Mouse (Mus musculus) MEL-GATA-1-ER (cell line): ENCODE results near the gene Ank3.

ENCODE experiments used
- DNase-seq: peaks from one replicate; pipeline ENCODE4 v3.0.0-alpha.2; 2012; ENCODE audit warnings: low read depth; ENCODE audit errors: extremely low read depth

Ank3 gene

DNA sequence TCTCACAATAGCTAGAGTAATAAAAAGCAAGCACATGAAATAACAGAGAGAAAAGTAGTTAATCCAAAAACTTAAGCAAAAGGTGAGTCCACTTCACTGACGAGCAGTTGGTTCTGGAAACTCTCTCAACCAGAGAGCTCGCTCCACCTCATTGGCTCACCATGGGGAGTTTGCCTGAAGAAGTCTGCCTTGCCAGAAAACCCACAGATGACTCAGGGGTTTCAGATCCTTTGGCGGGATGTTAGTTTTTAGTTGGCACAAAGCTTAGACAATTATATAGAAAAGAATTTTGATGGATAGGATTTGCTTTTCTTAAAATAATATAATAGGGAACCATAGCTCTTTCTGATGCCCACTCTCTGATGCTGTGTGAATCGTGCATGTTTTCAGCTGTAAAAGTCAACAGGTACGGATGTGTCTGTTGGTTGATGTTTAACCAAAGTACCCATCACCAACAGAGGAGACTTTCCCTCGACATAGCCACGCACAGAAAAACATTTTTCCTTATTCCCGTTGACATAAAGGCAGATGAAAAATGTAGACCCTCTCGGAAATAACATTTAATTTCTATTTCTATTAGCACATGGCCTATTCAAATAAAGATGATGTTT, 556.2 kb downstream of the Ank3 start:
- DNase-seq: no peak

DNA sequence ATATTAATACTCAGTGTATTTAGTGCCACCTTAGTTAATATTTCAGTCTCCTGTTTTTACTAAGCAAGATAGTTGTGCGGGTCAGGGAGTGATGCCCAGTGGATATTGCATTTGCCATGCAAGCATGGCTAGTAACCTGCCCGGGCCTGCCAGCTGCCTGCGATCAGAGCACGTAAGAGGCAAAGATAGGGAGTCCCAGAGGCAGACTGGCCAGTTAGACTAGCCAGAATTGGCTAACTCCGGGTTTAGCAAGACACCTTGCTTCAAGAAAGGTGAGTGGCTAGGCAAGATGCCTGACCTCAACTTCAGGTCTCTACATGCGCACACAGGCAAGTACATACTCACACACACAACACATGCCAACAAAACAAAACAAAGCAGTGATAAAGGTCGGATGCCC, 563.7 kb downstream of the Ank3 start:
- DNase-seq: no peak

DNA sequence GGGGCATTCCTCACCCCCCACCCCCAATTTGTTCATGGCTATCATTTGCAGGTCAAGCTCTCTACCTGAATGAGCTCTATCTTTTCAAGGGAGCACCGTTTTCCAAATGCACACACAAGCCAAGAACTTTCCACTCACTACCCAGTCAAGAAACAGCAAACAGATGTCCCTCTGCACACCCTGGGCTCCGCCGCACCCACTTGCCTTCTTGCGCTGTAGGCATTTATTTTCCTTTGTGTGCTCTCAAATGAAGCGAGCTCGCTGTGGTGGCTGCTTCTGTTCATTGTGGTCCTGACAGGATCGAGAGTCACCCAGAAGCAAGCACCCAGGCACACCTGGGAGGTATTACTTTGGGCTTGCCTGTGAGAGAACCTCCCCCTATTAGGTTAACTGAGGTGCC, 564.4 kb downstream of the Ank3 start:
- no peak for DNase-seq

DNA sequence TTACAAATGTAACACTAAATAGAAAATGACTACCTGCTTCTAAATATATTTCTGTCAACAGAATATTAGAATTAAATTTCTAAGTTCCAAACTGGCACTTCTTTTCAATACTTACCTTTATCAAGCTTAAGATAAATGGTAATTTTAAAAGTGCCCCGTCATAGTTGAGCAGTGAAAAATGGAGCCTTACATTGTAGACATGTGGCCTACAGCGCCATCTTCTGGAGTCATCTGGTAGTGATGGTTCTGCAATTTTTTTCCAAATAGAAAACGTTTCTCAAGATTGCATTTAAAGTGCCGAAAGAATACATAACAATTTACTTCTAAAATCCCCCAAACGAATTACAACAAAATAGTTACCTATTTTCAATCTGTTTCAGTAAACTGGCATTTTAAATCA, 566.0 kb downstream of the Ank3 start:
- peak; percentile 51 for DNase-seq

DNA sequence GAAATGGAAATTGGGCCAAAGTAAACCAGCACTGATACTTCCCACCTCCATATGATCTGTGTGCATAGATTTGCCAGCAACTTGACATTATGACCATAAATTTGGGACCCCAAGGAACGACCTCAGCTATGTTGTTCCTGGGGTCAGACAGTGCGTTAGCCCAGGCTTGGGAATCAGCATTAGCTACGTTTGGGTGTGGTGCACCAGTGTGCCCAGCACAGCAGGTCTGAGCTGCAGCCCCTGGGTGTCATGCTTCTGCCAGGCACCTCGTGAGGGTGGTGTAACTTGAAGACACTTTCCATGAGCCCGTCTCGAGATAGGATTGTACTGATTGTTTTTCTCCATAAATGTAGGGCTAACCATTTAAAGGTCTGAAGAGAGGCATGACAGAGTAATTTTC, 566.5 kb downstream of the Ank3 start:
- no peak for DNase-seq

DNA sequence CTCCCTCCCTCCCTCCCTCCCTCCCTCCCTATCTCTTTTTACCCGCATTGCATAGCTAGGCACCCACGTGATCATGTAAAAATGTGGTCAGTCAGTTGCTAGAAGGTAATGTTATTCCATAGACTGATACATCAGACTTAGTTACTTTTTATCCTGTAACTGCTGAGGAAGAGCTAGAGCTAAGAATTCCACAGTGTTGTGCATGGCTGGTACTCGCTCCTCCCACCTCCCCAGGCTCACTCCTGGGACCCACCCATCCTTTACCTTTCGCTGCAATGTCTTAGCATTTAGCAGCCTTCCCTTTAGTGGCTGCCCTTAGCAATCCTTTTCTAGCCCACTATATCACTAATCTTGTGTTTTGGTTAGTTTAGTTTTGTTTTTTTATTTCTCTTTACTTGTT, 569.4 kb downstream of the Ank3 start:
- DNase-seq: no peak

DNA sequence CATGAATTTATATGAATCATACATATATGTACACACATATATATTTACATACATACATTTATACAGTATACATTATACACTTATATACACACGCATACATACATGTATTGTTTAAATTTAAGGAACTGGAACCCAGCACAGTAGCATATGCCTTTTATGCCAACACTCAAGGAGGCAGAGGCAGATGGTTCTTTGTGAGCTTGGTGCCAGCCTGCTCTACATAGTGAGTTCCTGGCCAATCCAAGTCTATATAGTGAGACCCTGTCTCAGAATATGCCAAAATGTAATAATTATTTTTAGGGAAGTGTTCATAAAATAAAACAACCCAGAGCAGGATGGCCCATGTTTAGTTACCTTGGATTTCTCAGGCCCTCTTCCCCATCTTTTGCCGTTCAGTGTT, 581.1 kb downstream of the Ank3 start:
- DNase-seq: no peak

DNA sequence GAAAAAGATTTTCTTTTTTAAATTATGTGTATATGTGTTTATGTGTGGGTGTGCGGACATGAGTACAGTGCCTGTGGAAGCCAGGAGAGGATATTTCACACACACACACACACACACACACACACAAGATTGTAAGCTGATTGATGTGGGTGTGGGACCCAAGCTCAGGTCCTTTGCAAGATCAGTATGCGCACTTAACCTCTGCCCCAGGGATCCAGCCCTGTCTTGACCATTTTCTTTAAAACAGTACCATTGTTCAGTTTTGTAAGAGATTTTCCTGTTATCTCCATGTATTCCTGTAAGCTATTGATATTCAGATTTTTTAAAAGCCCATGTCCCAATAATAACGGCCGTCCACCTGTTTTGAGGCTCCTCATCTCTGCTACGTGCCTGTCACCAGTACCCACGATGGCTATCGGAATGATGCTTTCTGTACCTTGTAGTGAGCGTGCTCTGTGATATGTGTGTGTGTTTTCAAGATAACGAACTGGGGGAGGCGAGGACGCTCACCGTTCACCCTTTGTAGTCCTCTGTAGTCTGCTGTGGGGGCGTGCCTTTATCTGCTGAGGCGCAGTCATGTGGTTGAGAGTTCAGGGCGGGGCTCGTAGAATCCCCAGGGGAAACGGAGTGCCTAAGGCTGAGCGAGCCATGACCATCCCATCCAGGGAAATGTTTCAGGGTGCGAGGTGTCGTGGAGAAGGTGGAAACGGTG, 583.0 kb downstream of the Ank3 start:
- peak; percentile 59 for DNase-seq

DNA sequence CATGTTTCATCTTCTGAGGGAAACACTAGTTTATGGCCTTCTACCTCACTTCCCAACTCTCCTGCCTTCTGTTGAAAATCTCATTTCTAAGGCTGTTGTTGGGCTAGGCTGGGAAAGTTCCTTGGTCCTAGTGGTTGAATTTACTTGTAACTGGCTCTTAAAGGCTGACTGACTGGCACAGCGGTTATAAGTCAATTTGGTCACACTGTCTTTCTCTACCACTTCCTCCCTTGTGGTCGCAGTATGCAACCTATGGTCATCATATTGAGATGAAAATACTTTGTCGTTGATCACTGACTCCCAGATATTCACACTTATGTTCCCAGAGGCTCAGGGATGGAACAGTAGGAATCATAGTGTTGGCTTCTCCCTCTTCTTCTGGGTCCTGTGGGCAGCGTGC, 584.1 kb downstream of the Ank3 start:
- no peak for DNase-seq

DNA sequence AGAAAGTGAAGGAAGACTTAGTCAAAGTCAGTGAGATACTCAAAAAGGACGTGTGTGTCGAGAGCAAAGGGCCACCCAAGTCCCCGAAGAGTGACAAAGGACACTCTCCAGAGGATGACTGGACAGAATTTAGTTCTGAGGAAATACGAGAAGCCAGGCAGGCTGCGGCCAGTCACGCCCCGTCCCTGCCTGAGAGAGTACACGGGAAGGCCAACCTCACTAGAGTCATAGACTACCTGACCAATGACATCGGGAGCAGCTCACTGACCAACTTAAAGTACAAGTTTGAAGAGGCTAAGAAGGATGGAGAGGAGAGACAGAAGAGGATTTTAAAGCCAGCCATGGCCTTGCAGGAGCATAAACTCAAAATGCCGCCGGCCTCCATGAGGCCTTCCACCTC, 588.9 kb downstream of the Ank3 start:
- DNase-seq: no peak

DNA sequence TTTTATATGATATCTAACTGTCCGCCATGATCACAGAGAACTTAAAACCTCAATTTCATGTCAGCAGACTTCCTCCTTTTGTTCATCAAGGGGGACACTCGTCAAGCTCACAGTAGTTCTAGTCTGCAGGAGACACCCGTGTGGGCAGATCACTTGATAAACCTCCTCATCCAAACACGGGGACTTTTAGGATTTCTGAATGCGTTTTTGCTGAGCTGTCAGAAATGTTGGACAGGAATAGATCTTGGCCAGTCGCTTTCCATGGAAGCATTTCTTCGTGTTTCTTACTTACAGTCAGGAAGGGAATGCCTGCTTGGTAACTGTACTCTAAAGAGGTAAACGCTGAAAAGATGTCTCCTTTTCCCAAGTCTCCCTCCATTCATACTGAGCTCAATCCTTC, 598.5 kb downstream of the Ank3 start:
- peak; percentile 6 for DNase-seq

DNA sequence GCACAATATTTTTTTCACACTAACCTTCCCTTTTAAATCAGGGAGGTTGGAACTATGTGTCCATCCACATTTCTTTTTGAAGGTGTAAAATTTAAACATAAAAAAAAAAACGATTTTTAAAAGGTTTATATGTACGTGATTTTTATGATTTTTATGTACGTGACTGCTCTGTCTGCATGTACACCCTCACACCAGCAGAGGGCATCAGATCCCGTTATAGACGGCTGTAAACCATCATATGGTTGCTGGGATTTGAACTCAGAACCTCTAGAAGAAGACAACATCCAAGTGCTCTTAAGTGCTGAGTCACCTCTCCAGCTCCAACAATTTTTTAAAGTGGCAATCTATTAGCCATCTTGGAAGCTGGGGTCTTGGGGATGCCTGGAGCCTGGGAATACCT, 605.5 kb downstream of the Ank3 start:
- no peak for DNase-seq

DNA sequence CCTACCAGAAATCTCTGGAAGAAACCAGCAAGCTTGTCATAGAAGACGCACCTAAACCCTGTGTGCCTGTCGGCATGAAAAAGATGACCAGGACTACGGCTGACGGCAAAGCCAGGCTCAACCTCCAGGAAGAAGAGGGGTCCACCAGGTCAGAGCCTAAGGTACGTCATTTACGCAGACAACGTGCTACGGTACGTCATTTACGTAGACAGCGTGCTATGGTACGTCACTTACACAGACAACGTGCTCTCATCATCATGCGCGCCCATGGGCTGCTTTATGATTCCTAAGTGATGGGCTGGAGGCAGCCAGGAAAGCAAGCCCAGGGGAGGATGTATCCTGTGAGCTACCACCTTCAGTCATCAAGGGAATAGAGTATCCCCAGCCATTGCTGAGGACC, 606.3 kb downstream of the Ank3 start:
- no peak for DNase-seq

DNA sequence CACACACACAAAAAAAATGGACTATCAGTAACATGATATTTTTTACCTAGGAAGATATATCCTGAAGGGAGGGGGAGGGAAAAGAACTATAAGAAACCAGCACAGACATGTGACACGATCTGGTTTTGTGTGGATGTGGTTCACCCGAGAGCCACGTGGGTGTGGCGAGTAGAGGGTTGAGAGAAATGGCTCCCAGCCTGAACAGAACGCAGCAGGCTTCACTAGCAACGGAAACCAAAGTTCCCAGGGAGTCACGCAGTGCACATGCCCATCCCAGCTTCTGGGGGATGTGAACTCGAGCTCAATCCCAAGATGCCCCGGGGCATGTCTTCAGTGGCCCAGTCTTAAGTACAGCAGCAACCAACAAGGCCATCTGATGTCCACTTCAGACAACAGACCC, 607.8 kb downstream of the Ank3 start:
- DNase-seq: no peak

DNA sequence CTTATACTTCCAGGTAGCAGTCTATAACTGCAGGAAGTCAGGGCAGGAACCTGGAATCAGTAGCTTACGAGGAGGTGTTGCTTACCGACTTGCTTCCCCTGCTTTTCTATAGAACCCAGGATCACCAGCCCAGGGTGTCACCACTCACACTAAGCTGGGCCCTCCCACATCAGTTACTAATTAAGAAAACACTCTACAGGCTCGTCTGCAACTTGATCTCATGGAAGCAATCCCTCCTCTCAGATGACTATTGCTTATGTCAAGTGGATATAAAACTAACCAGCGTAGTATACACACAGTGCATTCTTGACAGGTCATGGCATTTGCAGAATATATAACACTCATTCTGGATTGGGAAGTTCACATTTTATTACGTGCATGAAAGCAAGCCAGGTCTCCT, 613.2 kb downstream of the Ank3 start:
- DNase-seq: no peak

DNA sequence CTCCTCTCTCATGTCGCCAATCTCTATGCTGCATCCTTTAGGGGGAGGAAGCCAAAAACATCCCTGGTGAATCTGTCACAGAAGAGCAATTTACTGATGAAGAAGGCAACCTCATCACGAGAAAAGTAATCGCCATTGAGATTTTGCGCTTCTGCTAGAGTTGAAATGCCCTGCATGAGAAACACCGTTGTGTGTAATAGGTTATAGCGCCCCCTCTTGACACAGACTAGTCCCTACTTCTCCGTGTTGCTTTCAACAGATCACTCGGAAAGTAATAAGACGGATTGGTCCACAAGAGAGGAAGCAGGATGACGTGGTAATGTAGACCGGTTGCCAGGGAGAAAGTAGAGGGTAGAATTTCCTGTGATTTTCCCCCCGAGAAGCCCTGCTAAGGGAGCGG, 615.4 kb downstream of the Ank3 start:
- no peak for DNase-seq

DNA sequence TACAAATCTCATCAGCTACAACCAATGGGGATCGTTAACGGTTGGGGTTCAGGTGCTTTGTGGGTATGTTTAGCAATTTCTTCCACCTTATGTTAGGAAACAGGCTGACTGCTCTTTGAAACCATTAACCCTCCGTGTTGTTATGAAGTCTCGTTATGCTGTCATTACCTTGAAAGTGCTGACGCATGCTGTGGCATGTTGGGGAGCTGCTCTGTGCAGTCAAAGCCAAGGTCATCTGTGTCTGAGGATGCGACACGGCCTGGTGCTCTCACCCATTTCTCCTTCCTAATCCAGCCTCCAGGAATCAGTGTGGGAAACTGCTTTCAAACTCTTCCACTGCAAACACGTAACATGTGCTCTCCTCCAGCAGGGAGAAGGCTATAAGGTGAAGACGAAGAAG, 616.6 kb downstream of the Ank3 start:
- DNase-seq: no peak

DNA sequence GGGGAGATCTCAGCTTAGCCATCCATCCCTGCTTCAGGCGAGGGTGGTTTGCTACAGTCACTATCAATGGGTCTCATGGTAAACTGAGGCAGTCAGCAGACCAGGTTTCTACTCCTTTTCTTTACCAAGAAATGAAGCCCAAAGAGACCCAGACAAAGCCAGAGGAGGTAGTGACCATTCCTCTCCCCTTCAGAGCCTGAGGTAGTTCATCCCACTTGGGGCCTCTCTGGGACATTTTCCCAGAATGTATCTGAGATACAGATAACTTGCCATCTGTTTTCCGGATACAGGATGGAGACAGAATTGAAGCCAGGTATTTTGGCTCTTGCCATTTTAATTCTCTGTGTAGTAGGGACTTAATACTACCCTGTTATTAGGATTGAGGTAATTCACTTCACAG, 620.1 kb downstream of the Ank3 start:
- no peak for DNase-seq

DNA sequence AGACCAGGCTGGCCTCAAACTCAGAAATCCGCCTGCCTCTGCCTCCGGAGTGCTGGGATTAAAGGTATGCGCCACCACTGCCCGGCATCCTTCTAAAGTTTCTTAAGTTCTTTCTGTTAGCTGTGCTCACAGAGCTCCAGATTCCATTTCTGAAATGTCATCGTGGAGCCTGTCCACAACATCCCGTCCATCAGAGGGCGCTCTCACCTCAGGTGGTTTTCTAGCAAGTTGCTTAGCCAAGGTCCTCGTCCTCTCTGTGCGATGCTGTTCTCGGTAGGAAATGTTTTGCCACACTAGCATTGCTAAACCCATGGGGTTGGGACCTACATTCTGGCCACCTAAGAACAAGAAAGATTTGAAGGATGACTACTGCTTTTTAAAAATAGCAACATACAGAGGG, 623.1 kb downstream of the Ank3 start:
- DNase-seq: peak; percentile 3

DNA sequence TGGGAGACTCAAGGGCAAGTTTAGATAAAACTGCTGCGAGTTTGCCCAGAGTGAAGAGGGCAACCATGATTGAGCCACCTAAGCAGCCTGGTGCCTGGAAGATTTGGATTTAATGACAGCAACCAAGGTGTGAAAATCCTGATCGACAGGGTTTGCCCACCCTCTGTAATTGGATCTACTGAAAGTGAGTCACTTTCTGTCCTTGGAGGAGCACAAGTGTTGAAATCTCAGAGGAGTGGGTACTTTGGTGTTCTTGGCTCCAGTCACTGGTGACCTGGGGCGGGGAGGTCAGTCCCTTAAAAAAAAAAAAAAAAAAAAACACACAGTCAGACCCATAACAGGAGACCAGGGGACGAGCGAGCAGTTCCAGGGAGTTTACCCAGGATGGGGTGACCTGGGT, 624.0 kb downstream of the Ank3 start:
- DNase-seq: no peak

DNA sequence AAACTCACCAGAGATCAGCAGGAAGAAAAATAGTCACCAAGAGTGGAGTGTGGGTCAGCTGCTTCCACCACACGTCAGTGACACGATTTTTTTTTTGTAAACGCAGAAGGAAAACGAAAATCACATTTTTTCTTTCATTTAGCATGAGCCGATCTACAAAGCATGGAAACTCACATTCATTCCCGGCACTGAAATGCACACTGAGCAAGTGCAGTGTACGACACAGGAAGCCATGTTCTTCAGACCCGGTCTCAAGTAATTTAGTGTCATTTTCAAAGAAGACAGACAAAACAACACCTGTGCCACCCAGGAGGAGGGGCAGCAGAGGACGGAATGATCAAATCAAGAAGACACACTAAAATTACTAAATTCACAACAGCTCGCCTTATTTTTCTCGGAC, 625.3 kb downstream of the Ank3 start:
- no peak for DNase-seq

DNA sequence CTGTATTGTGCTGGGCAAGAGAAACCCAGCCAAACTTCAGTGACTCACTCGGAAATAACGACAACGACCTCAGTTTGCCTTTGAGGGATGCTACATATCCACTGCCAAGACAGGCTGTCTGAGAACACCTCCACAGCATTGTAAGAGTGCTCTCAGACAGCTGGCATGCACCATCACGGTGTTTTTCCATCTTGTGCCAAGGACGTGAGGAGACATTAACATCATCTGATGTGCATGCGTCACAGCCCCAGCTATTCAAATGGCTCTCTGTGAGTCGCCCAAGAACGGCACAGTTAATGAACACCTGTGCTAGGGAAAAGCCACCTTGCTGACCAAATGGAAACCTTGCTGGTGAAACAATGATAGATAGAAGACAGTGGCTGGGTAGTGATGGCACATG, 633.4 kb downstream of the Ank3 start:
- no peak for DNase-seq

DNA sequence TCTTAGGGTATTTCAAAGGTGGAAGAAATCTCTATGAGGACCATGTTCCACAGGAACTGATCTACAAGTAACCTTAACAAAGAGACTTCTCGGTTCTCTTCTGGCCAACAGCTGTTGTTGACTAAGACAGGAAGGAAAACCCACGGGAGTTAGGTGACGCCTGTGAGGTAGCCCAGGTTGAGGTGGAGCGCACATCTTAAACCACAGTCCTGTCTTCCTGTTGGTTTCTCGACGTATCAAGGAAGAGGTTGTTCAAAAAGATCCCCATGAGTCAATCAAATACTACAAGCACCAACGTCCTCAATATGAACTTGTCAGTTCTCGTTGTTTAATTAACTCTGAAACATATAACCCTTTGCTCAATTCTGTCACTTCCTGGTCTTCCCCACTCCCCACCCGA, 634.4 kb downstream of the Ank3 start:
- DNase-seq: no peak

DNA sequence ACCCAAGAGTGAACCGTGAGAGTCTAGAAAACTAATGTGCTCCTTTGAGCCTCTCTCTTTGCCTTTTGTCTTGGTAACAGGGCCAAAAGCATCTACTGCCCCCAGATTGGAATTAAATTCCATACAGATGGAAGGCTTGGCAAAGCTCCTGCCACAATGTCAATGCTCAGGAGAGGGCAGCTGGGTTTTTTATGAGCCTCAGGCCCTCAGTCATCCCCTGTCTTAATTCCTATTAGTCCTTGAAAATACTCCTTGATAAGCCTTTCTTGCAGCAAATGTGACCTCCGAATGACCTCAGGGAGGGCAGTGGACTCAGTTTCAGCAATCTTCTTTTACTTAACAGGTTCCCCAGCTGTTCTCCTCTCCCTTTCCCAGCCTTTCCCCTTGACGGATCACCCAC, 635.3 kb downstream of the Ank3 start:
- DNase-seq: no peak
